Mouse (Mus musculus): Measurements from ENCODE around the gene Ints13. TPM values are rescaled to one million over a fixed set of nuclear protein-coding genes. Genes with fewer than 3 reads are reported as not detected.

Gene Ints13
- 9.9 and 31.2 TPM in 2 replicates for polyA plus RNA-seq (2012; ENCODE audit: low replicate concordance)

DNA sequence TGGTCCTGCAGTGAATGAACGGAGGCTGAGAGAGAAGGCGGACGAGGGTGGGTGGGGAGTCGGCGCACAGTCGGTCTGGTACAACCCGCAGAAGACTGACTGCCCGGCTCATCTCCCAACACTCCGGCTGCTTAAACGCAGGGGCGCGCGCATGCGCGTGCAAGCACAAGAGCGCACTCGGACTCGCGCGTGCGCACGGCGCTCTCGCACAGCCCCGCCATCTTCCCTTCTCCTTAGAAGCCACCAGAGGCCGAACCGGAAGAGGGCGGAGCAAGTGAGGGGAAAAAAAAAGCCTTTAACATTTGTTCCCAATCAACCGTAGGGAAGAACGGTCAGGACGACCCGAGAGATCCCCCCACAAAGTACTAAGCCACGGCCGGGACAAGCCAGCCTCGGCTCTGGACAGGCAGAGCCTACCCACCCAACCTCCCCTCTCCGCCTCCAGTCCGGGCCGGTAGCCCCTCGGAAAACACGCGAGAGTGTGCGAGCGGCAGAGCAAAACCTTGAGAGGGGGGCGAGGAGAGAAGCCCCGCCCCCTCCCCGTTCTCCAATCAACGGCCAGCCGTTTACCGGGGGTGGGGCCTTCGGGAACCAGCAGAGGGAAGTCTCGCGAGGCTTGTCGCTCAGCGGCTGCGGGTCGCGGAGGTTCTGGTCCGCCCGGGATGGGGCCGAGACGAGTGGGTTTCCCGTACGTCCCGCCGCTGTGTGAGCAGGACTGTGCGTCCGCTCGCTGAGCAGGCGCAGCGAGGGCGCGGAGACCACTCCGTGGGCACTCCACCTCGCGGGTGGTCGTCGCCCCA lies at the start of gene Ints13:
Ints13 (minus strand) TSS at position 526 of the 800 bp plus-strand sequence.

GRCm38 (mm10) chr6:146576903-146577302 lies 732 bp downstream of the Ints13 start, which contains the start of gene Fgfr1op2:
TSS of gene Fgfr1op2 (plus strand) at chr6:146577203.

GRCm38 (mm10) chr6:146501866-146502804 lies 75.5 kb downstream of the Ints13 start, which contains the start of gene Itpr2:
TSS of gene Itpr2 (minus strand) at chr6:146502223.

Other genes starting within 250 kb of the Ints13 start
- 0.87 and 2.4 TPM in 2 replicates for gene Itpr2, start 75.6 kb downstream of the Ints13 start, polyA plus RNA-seq (2012; ENCODE audit: low replicate concordance)
- gene Fgfr1op2, start 632 bp downstream of the Ints13 start, polyA plus RNA-seq (2012; ENCODE audit: low replicate concordance) = 65.4 and 84.3 TPM in 2 replicates
- gene Med21, start 64.7 kb upstream of the Ints13 start, polyA plus RNA-seq (2012; ENCODE audit: low replicate concordance) = 1.6 and 1.9 TPM in 2 replicates
- 10.4 and 33.5 TPM in 2 replicates for gene Tm7sf3, start 65.0 kb upstream of the Ints13 start, polyA plus RNA-seq (2012; ENCODE audit: low replicate concordance)
- 0.26 and 0.67 TPM in 2 replicates for gene Stk38l, start 147.2 kb upstream of the Ints13 start, polyA plus RNA-seq (2012; ENCODE audit: low replicate concordance)
- gene Arntl2, start 218.2 kb upstream of the Ints13 start, polyA plus RNA-seq (2012; ENCODE audit: low replicate concordance) = 0.44 TPM in 1 of 2 replicates, not detected in the other